In the genomic region with DNA sequence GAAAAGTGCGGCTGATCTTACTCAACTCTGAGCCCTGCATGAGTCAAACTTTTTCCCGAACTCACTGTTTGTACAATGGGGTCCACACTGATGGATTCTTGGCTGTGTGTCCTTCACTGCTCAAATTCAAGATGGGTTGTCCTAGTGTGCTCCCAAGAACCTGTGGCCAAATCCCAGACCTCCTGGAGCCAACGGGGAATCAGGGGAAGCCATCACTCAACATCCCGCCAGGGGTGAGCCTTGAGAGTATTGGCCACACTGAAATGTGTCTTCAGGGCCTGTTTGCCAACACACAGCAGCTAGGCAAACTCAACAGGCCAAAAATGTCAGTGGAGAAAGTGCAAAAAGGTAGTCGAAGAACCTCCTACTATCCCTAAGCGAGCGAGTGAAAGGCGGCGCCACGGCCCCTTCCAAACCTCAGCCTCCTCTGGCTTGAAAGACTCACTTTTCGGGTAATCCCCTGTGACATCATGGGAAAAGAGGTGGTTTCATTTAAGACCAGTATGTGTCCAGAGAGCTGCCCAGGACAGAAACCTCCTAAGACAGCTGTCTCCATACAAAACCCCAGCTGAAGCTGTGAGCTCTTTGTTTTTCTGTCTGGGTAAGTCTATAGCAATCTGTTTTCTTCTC, we compare ENCODE assay signal across 32 mouse cellular contexts. TPM values are rescaled to one million over a fixed set of nuclear protein-coding genes. Genes with fewer than 3 reads are reported as not detected.
DNase-seq lines count a peak whose midpoint lies in the region; ATAC-seq and TF ChIP-seq lines count a peak whose summit lies in the region.
"Had no signal": no experiment of that assay in that cellular context is flagged by ENCODE, and none has a peak within 500 bp of the region (broad histone marks: within the 10 kb centered on the region; RNA-seq: fewer than 3 reads in every experiment).

TSS of gene Bdkrb1 (plus strand) at position 505 of the 630 bp plus-strand sequence.

- no peaks in the 10 kb centered on the region; the same call in 1 of the 2 replicates for H3K4me1 ChIP-seq in hindbrain, embryonic 16.5 days (ENCODE audit: control insufficient read depth, insufficient read depth, low read depth, low read length)
- peaks cover 7% of the 10 kb centered on the region for H3K4me1 ChIP-seq in hindbrain, embryonic 12.5 days
- H3K4me1 ChIP-seq: megakaryocyte, embryonic 14.5 days had no signal

- H3K27ac ChIP-seq in hindbrain, embryonic 16.5 days (ENCODE audit: low read depth, low read length) = peak within 1 kb of the TSS; percentile 12; the same call in 1 of the 2 replicates
- H3K27ac ChIP-seq in hindbrain, embryonic 12.5 days = no peak within 1 kb of the TSS
- H3K27ac ChIP-seq: embryonic facial prominence, embryonic 12.5 days; heart, embryonic 13.5 days; limb, embryonic 13.5 days; lung, embryonic 15.5 days; midbrain, embryonic 13.5 days had no signal

- no peaks in the 10 kb centered on the region for H3K27me3 ChIP-seq in hindbrain, embryonic 16.5 days (replicated peaks; ENCODE audit: control insufficient read depth, insufficient read depth, low read length)
- H3K27me3 ChIP-seq in hindbrain, embryonic 12.5 days = 0 out of 2 replicates have a peak, but pooled peaks cover 3% of the 10 kb centered on the region
- H3K27me3 ChIP-seq in C2C12 (ENCODE audit: control insufficient read depth, insufficient read depth, insufficient read length) (no peaks in the 10 kb centered on the region), myocyte (ENCODE audit: control insufficient read depth, insufficient read depth, insufficient read length) (no peaks in the 10 kb centered on the region)
- H3K27me3 ChIP-seq: embryonic facial prominence, embryonic 12.5 days; heart, embryonic 13.5 days; limb, embryonic 13.5 days; lung, embryonic 15.5 days had no signal

- no peak for TF ChIP-seq CTCF in C2C12 (IDR thresholded peaks at IDR 0.05; ENCODE audit: control insufficient read depth, insufficient read depth, insufficient read length)

- no peak for ATAC-seq in hindbrain, embryonic 16.5 days
- no peak for ATAC-seq in hindbrain, embryonic 12.5 days (ENCODE audit: low FRiP score)
- ATAC-seq: inflammation-experienced regulatory T-cells, adult 6 months; midbrain, embryonic 13.5 days had no signal

- TF ChIP-seq POLR2A in myocyte (IDR thresholded peaks at IDR 0.05; ENCODE audit: insufficient read length, low read depth) = no peak

- no peaks in the 10 kb centered on the region for H3K79me3 ChIP-seq in C2C12 (ENCODE audit: low read depth)

- peak; percentile 50 for DNase-seq in 3T3-L1 (ENCODE audit: low read depth, low spot score)
- no peak for DNase-seq in layer of hippocampus, adult 8-10 months (ENCODE audit: low spot score in 2 of 2)
- no peak for DNase-seq in right cerebral cortex, adult 18-20 months
- DNase-seq: adrenal gland, postnatal 25 days; cerebellum, adult 11-12 months; cerebellum, adult 9-11 months; embryo, embryonic 11 days; heart, postnatal 10 days; kidney, adult 11 months; kidney, postnatal 14 days; lung, postnatal 4 days; right cerebral cortex, postnatal 4 days had no signal

- no peak within 1 kb of the TSS for H3K9ac ChIP-seq in hindbrain, embryonic 16.5 days (ENCODE audit: low read depth, low read length)
- no peak within 1 kb of the TSS for H3K9ac ChIP-seq in hindbrain, embryonic 12.5 days
- H3K9ac ChIP-seq: embryonic facial prominence, embryonic 12.5 days; heart, embryonic 13.5 days; limb, embryonic 13.5 days; lung, embryonic 15.5 days; midbrain, embryonic 13.5 days had no signal

- H3K4me2 ChIP-seq in hindbrain, embryonic 16.5 days (ENCODE audit: low read length) = no peak within 1 kb of the TSS
- H3K4me2 ChIP-seq in hindbrain, embryonic 12.5 days (replicated peaks) = no peak within 1 kb of the TSS
- H3K4me2 ChIP-seq in myocyte (ENCODE audit: low read depth) = peak within 1 kb of the TSS; percentile 68
- H3K4me2 ChIP-seq: embryonic facial prominence, embryonic 12.5 days; heart, embryonic 13.5 days; limb, embryonic 13.5 days; liver, embryonic 11.5 days; lung, embryonic 15.5 days; midbrain, embryonic 13.5 days had no signal

- no peaks in the 10 kb centered on the region for H3K36me3 ChIP-seq in hindbrain, embryonic 16.5 days (ENCODE audit: control insufficient read depth, insufficient read depth, low read length)
- no peaks in the 10 kb centered on the region for H3K36me3 ChIP-seq in hindbrain, embryonic 12.5 days
- H3K36me3 ChIP-seq in C2C12 (ENCODE audit: control insufficient read depth, insufficient read depth) = no peaks in the 10 kb centered on the region
- H3K36me3 ChIP-seq in myocyte (ENCODE audit: control insufficient read depth, insufficient read depth) = no peaks in the 10 kb centered on the region
- H3K36me3 ChIP-seq: embryonic facial prominence, embryonic 12.5 days; heart, embryonic 13.5 days; limb, embryonic 13.5 days; lung, embryonic 15.5 days; midbrain, embryonic 13.5 days had no signal

- no peaks in the 10 kb centered on the region for H3K9me3 ChIP-seq in hindbrain, embryonic 16.5 days (ENCODE audit: control insufficient read depth, low read length)
- H3K9me3 ChIP-seq in hindbrain, embryonic 12.5 days (replicated peaks) = no peaks in the 10 kb centered on the region
- H3K9me3 ChIP-seq: embryonic facial prominence, embryonic 12.5 days; heart, embryonic 13.5 days; limb, embryonic 13.5 days; lung, embryonic 15.5 days; midbrain, embryonic 13.5 days had no signal

- H3ac ChIP-seq in C2C12 (ENCODE audit: control insufficient read depth, insufficient read length, low read depth) = no peak within 1 kb of the TSS
- no peak within 1 kb of the TSS for H3ac ChIP-seq in myocyte (ENCODE audit: control insufficient read depth, insufficient read length)

- WGBS in hindbrain, embryonic 16.5 days = 87% methylated on average over 11 of the region's 11 CpGs
- 82% methylated on average over 11 of the region's 11 CpGs for WGBS in hindbrain, embryonic 12.5 days

- H3K4me3 ChIP-seq in hindbrain, embryonic 16.5 days (ENCODE audit: low read length) = no peak within 1 kb of the TSS
- no peak within 1 kb of the TSS for H3K4me3 ChIP-seq in hindbrain, embryonic 12.5 days
- H3K4me3 ChIP-seq in C2C12 (ENCODE audit: insufficient read depth, poor library complexity, severe bottlenecking) (no peak within 1 kb of the TSS), myocyte (no peak within 1 kb of the TSS)
- H3K4me3 ChIP-seq: embryonic facial prominence, embryonic 12.5 days; erythroblast, embryonic 14.5 days; heart, embryonic 13.5 days; limb, embryonic 13.5 days; lung, embryonic 15.5 days; megakaryocyte, embryonic 14.5 days; midbrain, embryonic 13.5 days had no signal

- H3K79me2 ChIP-seq in C2C12 (ENCODE audit: control insufficient read depth, insufficient read depth) (no peaks in the 10 kb centered on the region), myocyte (ENCODE audit: control insufficient read depth, insufficient read depth) (no peaks in the 10 kb centered on the region)

TF ChIP-seq in C2C12, 6 proteins besides CTCF, POLR2A, EP300 and RAD21:
- no peak for TF ChIP-seq MYOG (IDR thresholded peaks at IDR 0.05; ENCODE audit: control insufficient read depth, extremely low read depth, insufficient read length)
- no peak for TF ChIP-seq FOSL1 (IDR thresholded peaks at IDR 0.05; ENCODE audit: insufficient read depth, low read length, poor library complexity, severe bottlenecking)
- peak; percentile 19 for TF ChIP-seq CEBPB (IDR thresholded peaks at IDR 0.05; ENCODE audit: low read depth)
- no peak for TF ChIP-seq MYOD1 (IDR thresholded peaks at IDR 0.05; ENCODE audit: control insufficient read depth, insufficient read length, low read depth)
- no peak for TF ChIP-seq MAX (IDR thresholded peaks at IDR 0.05)
- TF ChIP-seq USF1 (IDR thresholded peaks at IDR 0.05; ENCODE audit: low read depth) = no peak

TF ChIP-seq in myocyte, 11 proteins besides CTCF, POLR2A, EP300 and RAD21:
- TF ChIP-seq E2F4 (IDR thresholded peaks at IDR 0.05; ENCODE audit: insufficient read depth) (no peak), CEBPB (IDR thresholded peaks at IDR 0.05; ENCODE audit: insufficient read depth, poor library complexity, severe bottlenecking) (0 out of 2 replicates have a peak, but pooled peaks have one; percentile 15)

RNA-seq across cellular contexts. Expression of gene Bdkrb1, which starts in this region (rescaled TPM):
- 0.34 TPM in 1 of 2 replicates, not detected in the other for polyA plus RNA-seq in hindbrain, embryonic 16.5 days (2015; fragmentation: Nextera tagmentation; extraction: Ambion mirVana)
- polyA plus RNA-seq in hindbrain, embryonic 12.5 days (2016; fragmentation: Nextera tagmentation; extraction: Ambion mirVana) = not detected in 2 replicates
- polyA plus RNA-seq in C2C12 (2012; fragmentation: generic; extraction: Trizol) = 2.1 TPM
- polyA plus RNA-seq in myocyte (2012; fragmentation: generic; extraction: Trizol) = 1.00 TPM
- under 1 TPM in 3 of 4 experiments, not detected in 1; 0.35 to 0.45 (median 0.37) TPM for total RNA-seq in layer of hippocampus, adult 8-10 months (2022)
- total RNA-seq: adrenal gland, postnatal 25 days; heart, adult 8-10 months; heart, postnatal 10 days; hematopoietic stem cell, adult 5-6 weeks; left cerebral cortex, adult 8-10 months; left cerebral cortex, postnatal 36 days; neutrophil, adult 5-6 weeks had no signal
- polyA plus RNA-seq: embryonic facial prominence, embryonic 12.5 days; erythroblast, embryonic 14.5 days; forebrain, embryonic 16.5 days; heart, embryonic 13.5 days; kidney, embryonic 14.5 days; limb, embryonic 13.5 days had no signal
